Mouse (Mus musculus) lung, postnatal 25 days (tissue): Measurements from ENCODE around the gene Fancc.
"Not testable (repeated sequence)": the region's sequence is repeated elsewhere in the genome, so short reads cannot be mapped to it uniquely, and the experiment has no call there.

Experiments used
- DNase-seq: peaks from one replicate; pipeline ENCODE4 v3.0.0; 2022; ENCODE audit warnings: low spot score

Gene Fancc

DNA sequence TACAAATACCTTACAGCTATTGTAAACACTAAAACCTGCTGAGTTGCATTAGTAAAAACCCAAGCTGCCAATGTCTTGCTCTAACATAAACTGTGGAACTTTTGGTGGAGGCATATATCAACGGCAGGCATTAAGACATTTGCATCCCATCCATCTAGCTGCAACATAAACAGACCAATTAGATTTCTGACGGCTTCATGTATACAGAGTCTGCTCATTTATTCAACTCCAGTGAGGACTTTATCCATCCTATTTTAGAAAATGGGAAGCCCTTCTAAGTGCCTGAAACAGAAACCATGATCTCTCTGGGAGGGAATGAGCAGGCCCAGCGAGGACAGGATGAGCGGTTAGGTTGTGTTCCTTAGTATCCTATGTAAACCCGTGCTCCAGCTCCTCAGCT, 18.5 kb upstream of the Fancc start:
- no peak for DNase-seq

GRCm38 (mm10) chr13:63514931-63515360, 17.9 kb upstream of the Fancc start:
- no peak for DNase-seq

DNA sequence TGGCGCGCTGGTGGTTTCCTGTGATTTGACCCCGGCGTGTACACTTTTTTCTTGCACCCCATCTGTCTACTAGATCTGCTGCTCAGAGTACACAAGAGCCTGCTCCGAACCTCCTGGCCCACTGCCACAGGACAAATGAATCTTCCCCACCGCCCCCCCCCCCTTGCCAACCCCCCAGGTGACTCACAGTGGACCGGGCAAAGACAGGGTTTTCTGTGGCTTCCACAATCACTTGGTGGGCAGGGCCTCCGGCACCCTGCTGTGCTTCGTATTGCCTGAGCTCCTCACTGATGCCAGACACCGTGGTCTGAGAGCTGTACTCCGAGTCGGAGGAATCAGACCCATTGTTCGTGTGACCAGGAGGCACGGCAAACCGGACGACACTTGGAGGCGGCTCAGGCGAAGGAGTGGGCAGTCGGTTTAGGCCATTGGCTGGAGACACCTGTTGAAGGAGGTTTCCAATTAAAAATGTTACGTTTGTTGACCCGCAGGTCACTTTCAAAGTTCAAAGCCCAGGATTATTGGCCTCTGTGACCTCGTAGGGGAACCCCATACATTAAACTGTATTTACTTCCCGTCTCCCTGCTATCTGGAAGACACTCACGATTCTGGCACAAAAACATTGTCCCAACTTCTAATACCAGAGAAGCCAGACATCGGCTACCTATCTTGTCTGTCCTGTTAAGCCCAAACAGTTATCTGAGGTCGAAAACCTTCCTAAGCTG, 16.5 kb upstream of the Fancc start:
- no peak for DNase-seq

- DNase-seq = no peak
These were observed 15.3 kb upstream of the Fancc start for GRCm38 (mm10) chr13:63512411-63512810.

- DNase-seq = no peak
These were observed 10.7 kb upstream of the Fancc start for GRCm38 (mm10) chr13:63507821-63508220.

DNA sequence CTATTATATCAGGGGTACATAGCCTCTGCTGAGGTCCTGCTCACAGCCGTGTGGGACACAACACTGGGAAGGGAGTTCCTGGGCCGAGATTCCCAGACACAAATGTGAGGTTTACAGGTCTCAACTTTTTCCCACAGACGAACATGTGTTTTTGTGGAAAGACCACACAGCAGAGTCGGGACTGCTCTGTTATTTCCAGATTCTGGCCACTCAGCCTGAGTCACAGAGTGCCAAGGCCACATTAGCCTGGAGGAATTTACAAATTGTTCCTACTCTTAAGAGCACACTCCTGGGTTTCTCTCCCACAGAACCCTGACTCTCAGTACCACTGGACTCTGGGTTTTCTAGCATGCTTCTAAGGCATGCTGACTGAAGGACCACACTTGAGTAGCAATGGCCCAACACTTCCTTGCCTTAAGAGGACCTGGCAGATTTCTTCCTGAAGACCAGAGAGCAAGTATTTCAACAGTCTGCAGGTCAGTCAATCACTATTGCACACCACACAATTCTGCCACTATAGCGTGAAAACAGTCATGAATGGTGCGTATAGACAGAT, 10.0 kb upstream of the Fancc start:
- peak; percentile 65 for DNase-seq

- DNase-seq = peak; percentile 23
These were observed 9.3 kb upstream of the Fancc start for GRCm38 (mm10) chr13:63506364-63506763.

- DNase-seq = no peak
These were observed 5.3 kb upstream of the Fancc start for GRCm38 (mm10) chr13:63502391-63502790.

DNA sequence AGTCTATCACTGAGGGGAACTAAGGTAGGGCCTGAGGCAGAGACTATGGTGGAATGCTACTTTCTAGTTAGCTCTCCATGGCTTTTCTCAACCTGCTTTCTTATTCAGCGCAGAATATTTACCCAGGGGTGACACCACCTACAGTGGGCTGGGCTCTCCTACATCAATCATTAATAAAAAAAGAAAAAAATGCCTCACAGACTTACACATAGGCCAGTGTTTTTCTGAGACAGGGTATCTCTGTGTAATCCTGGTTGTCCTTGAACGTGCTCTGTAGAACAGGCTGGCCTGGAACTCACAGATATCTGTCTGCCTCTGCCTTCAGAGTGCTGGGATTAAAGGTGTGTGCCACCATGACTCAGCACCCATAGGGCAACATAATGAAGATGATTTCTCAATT, 2.4 kb upstream of the Fancc start:
- DNase-seq = no peak

- no peak for DNase-seq
These were observed 9.4 kb downstream of the Fancc start for GRCm38 (mm10) chr13:63487707-63488042.

DNA sequence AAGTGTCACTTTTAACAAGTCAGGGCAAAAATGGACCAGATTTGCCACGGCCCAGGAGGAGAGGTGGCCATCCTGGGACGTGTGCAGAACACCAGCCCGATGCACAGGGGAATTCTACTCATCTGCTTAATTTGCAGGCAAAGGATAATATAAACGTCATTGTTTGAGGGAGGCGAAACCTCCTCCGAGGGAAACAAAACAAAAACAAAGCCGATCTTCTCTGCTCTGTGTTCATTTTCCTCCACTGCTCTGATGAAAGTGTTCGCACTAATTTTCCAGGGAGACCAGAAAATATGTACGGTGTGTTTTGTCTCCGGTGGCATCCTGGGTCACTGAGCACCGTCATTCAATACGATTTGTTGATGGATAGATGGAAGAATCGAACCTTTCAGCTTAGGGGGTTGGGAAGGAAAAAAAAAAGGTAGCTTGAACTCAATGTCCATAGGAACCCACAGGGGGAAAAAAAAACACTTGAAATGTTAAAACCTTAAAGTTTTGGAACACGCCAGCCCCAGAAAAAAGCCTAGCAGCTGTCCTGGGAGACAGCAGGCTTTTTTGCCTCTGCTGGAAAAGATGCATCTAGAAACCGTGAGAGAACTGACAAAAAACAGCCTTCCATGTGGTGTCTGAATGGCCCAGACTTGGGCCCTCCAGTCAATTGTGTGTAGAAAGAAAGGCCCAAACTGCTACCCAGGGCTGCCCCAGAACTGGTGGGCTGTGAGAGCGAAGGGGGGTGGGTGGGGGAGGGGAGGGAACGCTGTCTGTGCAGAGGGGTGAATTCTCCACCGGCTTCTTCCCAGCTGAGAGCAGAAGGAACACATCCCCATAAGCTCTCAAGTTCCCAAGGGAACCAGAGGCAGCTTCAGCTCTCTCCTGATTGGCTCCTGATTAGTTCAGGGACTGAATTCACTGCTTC, 10.0 kb downstream of the Fancc start:
- DNase-seq = no peak

GRCm38 (mm10) chr13:63475356-63475755, 21.7 kb downstream of the Fancc start:
- peak; percentile 5 for DNase-seq

GRCm38 (mm10) chr13:63452898-63453297, 44.2 kb downstream of the Fancc start:
- no peak for DNase-seq

DNA sequence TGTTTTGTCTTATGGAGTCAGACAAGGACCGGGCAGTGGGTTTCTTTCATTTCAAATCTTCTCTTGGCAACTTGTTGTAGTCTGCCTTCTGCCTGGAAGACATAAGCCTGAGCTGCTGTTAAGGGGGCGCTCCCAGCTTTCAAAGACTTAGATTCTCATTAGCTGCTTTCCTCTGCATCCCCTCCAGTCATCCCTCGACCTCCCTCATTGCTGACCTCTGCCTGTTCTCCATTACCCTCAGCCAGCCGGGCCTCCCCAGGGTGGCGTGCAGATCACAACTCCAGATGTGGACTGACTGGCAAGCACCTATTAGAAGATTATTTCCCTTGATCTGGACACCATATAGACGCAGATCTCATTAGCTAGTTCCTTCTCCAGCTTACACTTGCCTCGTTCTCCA, 45.9 kb downstream of the Fancc start:
- DNase-seq = no peak

- DNase-seq = no peak
These were observed 51.7 kb downstream of the Fancc start for GRCm38 (mm10) chr13:63445419-63445818.

DNA sequence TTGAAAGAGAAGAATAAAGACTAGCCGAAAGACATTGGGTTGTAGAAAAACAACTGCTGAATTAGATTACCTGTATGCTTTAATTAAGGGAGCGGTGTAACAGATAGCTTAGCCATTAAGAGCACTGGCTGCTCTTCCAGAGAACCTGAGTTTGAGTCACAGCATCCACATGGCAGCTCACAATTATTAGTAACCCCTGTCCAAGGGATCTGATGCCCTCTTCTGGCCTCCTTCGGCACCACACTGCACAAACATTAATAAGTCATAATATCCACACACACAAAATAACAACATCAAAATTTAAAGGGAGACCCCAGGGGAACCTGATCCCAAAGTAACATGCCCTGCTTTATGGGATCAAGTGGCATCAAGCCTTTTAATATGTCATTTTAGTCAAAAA, 64.3 kb downstream of the Fancc start:
- DNase-seq = no peak

DNA sequence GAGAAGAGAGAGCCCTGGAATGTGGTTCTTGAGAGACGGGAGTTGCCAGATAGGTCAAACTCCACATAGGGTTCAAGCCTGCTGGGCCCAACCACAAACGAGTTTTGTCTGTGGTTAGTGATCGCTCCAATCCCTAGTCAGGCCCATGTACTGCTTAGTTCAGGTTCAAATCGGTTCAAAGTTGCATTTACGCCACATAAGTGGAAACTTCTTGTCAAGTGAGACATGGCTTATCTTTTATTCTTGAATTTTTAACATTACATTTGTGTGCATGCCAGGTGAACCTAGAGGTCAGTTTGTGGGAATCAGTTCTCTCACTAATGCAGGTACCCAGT, 65.3 kb downstream of the Fancc start:
- no peak for DNase-seq

- DNase-seq = peak; percentile 94
These were observed 65.8 kb downstream of the Fancc start for GRCm38 (mm10) chr13:63431030-63431856.

- no peak for DNase-seq
These were observed 66.4 kb downstream of the Fancc start for GRCm38 (mm10) chr13:63430681-63431029.

DNA sequence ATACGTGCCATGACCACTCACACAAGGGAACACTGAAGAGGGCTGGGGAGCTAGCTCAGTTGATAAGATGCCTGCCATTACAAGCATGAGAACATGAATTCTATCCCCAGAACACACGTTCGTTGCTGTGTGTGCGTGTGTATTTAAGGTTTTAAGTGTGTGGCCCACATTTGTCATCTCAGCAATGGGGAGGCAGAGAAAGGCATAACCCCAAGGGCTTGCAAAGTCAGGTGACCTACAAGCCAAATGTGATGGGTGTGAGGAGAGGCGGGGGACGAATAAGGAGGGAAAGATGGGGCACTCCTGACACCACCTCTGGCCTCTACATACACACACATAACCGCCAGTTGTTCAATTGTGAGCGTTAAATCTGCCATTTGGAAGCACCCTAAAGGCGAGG, 66.9 kb downstream of the Fancc start:
- no peak for DNase-seq

- not testable (repeated sequence) for DNase-seq
These were observed 68.9 kb downstream of the Fancc start for GRCm38 (mm10) chr13:63428211-63428610.

- DNase-seq = no peak
These were observed 74.0 kb downstream of the Fancc start for GRCm38 (mm10) chr13:63423060-63423459.
